Mouse (Mus musculus): ENCODE data around the gene Gm11077.
A peak's percentile ranks its signal among the peaks of the same experiment; 100 is the strongest.

Gm11077 gene

GRCm38 (mm10) chr6:140729272-140729671, at the start of gene Gm11077:
TSS of gene Gm11077 (plus strand) at chr6:140729284.
- TF ChIP-seq NANOG (IDR thresholded peaks at IDR 0.05; ENCODE audit: borderline replicate concordance, low read length) (no peak), CTCF (conservative IDR thresholded peaks at IDR 0.05; ENCODE audit: low read length) (peak; percentile 51)
- peaks cover 64% of the 10 kb centered on the region for H3K4me1 ChIP-seq (replicated peaks; ENCODE audit: low read depth, low read length)
- H3K27me3 ChIP-seq (ENCODE audit: insufficient read depth, low read length) = peaks cover 7% of the 10 kb centered on the region; the same call in 1 of the 2 replicates
- H3K36me3 ChIP-seq (ENCODE audit: insufficient read depth, low read length) = no peaks in the 10 kb centered on the region
- peaks cover 7% of the 10 kb centered on the region for H3K9me3 ChIP-seq (ENCODE audit: low read length)
- H3K4me3 ChIP-seq (replicated peaks; ENCODE audit: low read length) = no peak within 1 kb of the TSS

- 0 out of 2 replicates have a peak overlapping the region, but pooled peaks have one; percentile 17 for H3K4me3 ChIP-seq (replicated peaks; ENCODE audit: low read length)
- H3K36me3 ChIP-seq (ENCODE audit: insufficient read depth, low read length) = no peaks in the 10 kb centered on the region
- peaks cover 15% of the 10 kb centered on the region for H3K9me3 ChIP-seq (ENCODE audit: low read length)
- peaks cover 77% of the 10 kb centered on the region for H3K4me1 ChIP-seq (replicated peaks; ENCODE audit: low read depth, low read length)
- TF ChIP-seq NANOG (IDR thresholded peaks at IDR 0.05; ENCODE audit: borderline replicate concordance, low read length) (no peak), CTCF (conservative IDR thresholded peaks at IDR 0.05; ENCODE audit: low read length) (no peak), POU5F1 (IDR thresholded peaks at IDR 0.05; ENCODE audit: borderline replicate concordance, low read length) (no peak)
- H3K27me3 ChIP-seq (ENCODE audit: insufficient read depth, low read length) = no peaks in the 10 kb centered on the region
Observed at GRCm38 (mm10) chr6:140680713-140681112, 48.4 kb upstream of the Gm11077 start.

GRCm38 (mm10) chr6:140682829-140683228, 46.3 kb upstream of the Gm11077 start:
- no peak for TF ChIP-seq NANOG (IDR thresholded peaks at IDR 0.05; ENCODE audit: borderline replicate concordance, low read length)
- no peak for TF ChIP-seq POU5F1 (IDR thresholded peaks at IDR 0.05; ENCODE audit: borderline replicate concordance, low read length)
- TF ChIP-seq CTCF (conservative IDR thresholded peaks at IDR 0.05; ENCODE audit: low read length) = no peak
- Histone ChIP-seq H3K9me3 (ENCODE audit: low read length) (peaks cover 17% of the 10 kb centered on the region), H3K4me1 (replicated peaks; ENCODE audit: low read depth, low read length) (peaks cover 56% of the 10 kb centered on the region), H3K27me3 (ENCODE audit: insufficient read depth, low read length) (no peaks in the 10 kb centered on the region), H3K36me3 (ENCODE audit: insufficient read depth, low read length) (no peaks in the 10 kb centered on the region), H3K4me3 (replicated peaks; ENCODE audit: low read length) (no peak overlapping the region; the same call in 1 of the 2 replicates)

GRCm38 (mm10) chr6:140684403-140684802, 44.7 kb upstream of the Gm11077 start:
- Histone ChIP-seq H3K4me1 (replicated peaks; ENCODE audit: low read depth, low read length) (peaks cover 45% of the 10 kb centered on the region), H3K36me3 (ENCODE audit: insufficient read depth, low read length) (no peaks in the 10 kb centered on the region), H3K9me3 (ENCODE audit: low read length) (peaks cover 17% of the 10 kb centered on the region), H3K4me3 (replicated peaks; ENCODE audit: low read length) (peak overlapping the region; percentile 43; the same call in 1 of the 2 replicates), H3K27me3 (ENCODE audit: insufficient read depth, low read length) (no peaks in the 10 kb centered on the region)
- TF ChIP-seq CTCF (conservative IDR thresholded peaks at IDR 0.05; ENCODE audit: low read length) (no peak), NANOG (IDR thresholded peaks at IDR 0.05; ENCODE audit: borderline replicate concordance, low read length) (no peak), POU5F1 (IDR thresholded peaks at IDR 0.05; ENCODE audit: borderline replicate concordance, low read length) (no peak)

DNA sequence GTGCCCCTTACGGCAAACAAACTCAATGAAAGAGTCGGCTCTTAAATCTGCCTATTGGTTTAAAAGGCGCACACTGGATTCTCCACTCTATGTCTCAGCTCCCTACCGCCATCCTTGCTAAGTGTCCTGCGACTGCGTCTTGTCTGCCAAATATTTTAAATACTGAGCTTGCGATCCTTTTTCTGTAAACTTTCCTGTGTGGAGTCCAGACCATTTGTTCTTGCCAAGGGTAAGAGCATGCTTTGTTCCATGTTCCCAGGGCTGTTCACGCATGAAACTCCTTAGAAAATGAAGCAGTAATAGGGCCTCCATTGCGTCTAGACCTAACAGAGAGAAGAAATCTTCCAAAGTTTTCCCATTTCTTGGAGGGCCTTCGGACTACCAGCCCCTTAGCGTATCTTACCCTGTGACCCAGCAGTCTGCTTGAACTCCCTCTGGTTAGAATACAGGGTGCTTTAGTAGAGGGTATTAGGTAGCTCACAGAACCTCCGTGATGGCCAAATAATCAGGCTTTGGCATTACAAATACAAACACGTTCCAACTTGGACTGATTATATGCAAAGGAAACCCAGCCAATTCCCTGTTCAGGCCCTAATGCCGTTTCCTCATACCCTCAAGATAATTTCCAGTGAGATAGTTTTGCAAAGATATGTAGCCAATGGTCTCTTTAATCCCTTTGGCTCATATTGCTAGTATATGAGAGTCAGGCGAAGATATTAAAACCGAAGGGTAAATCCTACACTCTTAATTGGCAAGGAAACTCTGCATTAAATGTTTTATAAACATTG, 39.3 kb upstream of the Gm11077 start:
- Histone ChIP-seq H3K9me3 (ENCODE audit: low read length) (peaks cover 10% of the 10 kb centered on the region), H3K36me3 (ENCODE audit: insufficient read depth, low read length) (no peaks in the 10 kb centered on the region), H3K4me1 (replicated peaks; ENCODE audit: low read depth, low read length) (peaks cover 10% of the 10 kb centered on the region; the same call in 1 of the 2 replicates), H3K27me3 (ENCODE audit: insufficient read depth, low read length) (no peaks in the 10 kb centered on the region), H3K4me3 (replicated peaks; ENCODE audit: low read length) (no peak overlapping the region)
- TF ChIP-seq POU5F1 (IDR thresholded peaks at IDR 0.05; ENCODE audit: borderline replicate concordance, low read length) (no peak), CTCF (conservative IDR thresholded peaks at IDR 0.05; ENCODE audit: low read length) (no peak), NANOG (IDR thresholded peaks at IDR 0.05; ENCODE audit: borderline replicate concordance, low read length) (no peak)

- Histone ChIP-seq H3K36me3 (ENCODE audit: insufficient read depth, low read length) (no peaks in the 10 kb centered on the region), H3K9me3 (ENCODE audit: low read length) (no peaks in the 10 kb centered on the region), H3K4me1 (replicated peaks; ENCODE audit: low read depth, low read length) (peaks cover 10% of the 10 kb centered on the region; the same call in 1 of the 2 replicates), H3K27me3 (ENCODE audit: insufficient read depth, low read length) (no peaks in the 10 kb centered on the region), H3K4me3 (replicated peaks; ENCODE audit: low read length) (no peak overlapping the region)
- no peak for TF ChIP-seq NANOG (IDR thresholded peaks at IDR 0.05; ENCODE audit: borderline replicate concordance, low read length)
- TF ChIP-seq CTCF (conservative IDR thresholded peaks at IDR 0.05; ENCODE audit: low read length) = no peak
- no peak for TF ChIP-seq POU5F1 (IDR thresholded peaks at IDR 0.05; ENCODE audit: borderline replicate concordance, low read length)
Observed at GRCm38 (mm10) chr6:140692160-140692559, 36.9 kb upstream of the Gm11077 start.

DNA sequence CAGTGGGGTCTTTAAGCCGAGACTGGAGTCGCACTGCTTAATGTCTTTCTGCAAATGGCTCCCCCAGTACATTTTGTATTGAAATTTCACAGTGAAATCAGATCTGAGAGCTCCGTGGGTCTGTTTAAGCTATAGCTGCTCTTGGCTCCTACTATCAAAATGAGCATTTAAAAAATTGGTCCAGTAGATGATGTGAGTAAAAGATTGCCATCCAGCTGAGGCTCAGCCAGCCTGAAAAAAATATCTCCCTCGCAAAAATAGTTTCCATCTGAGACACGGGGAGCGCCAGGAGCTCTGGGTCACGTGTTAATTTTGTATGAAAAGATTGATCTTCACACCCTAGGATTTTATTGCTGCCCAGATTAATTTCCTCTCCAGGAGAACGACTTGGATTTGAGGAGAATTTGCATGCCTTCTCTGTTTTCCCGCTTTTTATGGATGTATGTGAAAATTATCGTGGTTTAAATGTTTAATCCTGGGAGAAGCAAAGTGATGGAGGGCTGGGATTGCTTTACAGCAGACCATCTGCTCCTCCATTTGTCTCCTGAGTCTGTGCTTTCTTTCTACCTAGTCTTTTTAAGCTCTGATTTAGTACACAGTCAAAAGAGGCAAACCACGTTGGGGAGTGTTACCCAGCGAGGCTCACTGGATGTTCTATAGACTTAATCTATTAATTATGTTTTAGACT, 32.7 kb upstream of the Gm11077 start:
- no peaks in the 10 kb centered on the region for H3K36me3 ChIP-seq (ENCODE audit: insufficient read depth, low read length)
- peaks cover 15% of the 10 kb centered on the region for H3K9me3 ChIP-seq (ENCODE audit: low read length)
- H3K4me1 ChIP-seq (replicated peaks; ENCODE audit: low read depth, low read length) = no peaks in the 10 kb centered on the region
- no peaks in the 10 kb centered on the region for H3K27me3 ChIP-seq (ENCODE audit: insufficient read depth, low read length)
- TF ChIP-seq CTCF (conservative IDR thresholded peaks at IDR 0.05; ENCODE audit: low read length) = no peak
- no peak for TF ChIP-seq NANOG (IDR thresholded peaks at IDR 0.05; ENCODE audit: borderline replicate concordance, low read length)
- no peak for TF ChIP-seq POU5F1 (IDR thresholded peaks at IDR 0.05; ENCODE audit: borderline replicate concordance, low read length)
- no peak overlapping the region for H3K4me3 ChIP-seq (replicated peaks; ENCODE audit: low read length)

DNA sequence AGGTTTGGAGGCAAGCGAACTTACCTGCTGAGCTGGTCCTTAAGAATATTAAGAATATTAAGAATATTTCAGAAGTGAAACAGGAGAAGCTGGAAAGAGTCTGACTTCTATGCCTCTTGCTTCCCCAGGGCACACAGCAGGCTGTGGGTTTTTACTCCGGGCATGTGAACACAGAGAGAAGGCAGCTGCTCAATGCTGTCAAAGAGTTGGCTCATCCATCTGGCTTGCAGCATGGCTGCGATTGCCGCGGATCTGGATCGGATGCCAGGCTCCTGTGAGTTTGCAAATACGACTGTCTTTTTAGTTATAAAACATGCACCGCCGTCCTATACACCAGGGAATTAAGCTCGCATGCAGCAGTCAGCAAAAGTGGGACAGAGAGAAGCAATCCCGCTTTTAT, 31.1 kb upstream of the Gm11077 start:
- no peak overlapping the region for H3K4me3 ChIP-seq (replicated peaks; ENCODE audit: low read length)
- peaks cover 15% of the 10 kb centered on the region for H3K9me3 ChIP-seq (ENCODE audit: low read length)
- no peaks in the 10 kb centered on the region for H3K27me3 ChIP-seq (ENCODE audit: insufficient read depth, low read length)
- no peaks in the 10 kb centered on the region for H3K36me3 ChIP-seq (ENCODE audit: insufficient read depth, low read length)
- TF ChIP-seq NANOG (IDR thresholded peaks at IDR 0.05; ENCODE audit: borderline replicate concordance, low read length) (no peak), CTCF (conservative IDR thresholded peaks at IDR 0.05; ENCODE audit: low read length) (no peak), POU5F1 (IDR thresholded peaks at IDR 0.05; ENCODE audit: borderline replicate concordance, low read length) (no peak)
- peaks cover 7% of the 10 kb centered on the region for H3K4me1 ChIP-seq (replicated peaks; ENCODE audit: low read depth, low read length)
